Mouse (Mus musculus): ENCODE data around the gene Rab14.

The Rab14 gene

DNA sequence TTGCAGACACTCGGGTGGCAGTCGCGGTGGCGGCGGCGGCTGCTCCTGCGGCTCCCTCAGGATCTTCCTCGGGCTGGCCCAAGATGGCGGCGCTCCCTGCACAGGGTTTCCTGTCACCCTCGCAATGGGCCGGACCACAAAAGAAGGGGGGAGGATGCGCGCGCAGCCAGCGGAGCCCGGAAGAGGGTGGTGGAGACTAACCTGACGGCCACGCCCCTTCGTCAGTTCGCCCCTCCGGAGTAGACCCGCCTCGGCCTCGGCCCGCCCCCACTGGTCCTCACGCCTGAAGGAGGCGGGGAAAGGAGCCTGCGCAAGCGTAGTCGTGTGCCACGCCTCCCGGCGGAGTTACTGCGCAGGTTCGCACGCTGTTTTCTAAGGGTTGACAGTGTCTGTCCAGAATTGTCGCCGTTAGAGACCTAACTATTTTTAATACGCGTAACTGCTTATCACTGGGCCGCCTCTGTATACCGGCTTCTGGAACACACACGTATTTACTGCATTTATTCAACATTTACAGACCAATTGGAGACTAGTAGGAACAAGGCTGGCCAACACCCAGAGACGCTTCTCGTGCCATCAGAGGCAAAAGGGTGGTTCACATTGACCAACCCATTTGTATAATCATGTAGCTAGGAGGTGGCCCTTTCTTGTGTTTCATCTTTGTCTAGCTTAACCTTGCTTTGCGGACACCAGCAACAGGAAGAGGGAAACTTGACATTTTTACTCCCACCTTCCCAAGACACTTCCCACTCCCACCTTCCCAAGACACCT lies at the start of gene Rab14:
Gene Rab14 (minus strand): TSS at position 223 of the 771 bp plus-strand sequence.
- DNase-seq (ENCODE audit: low spot score in 2 of 2), result peak; percentile 99

- no peak for DNase-seq (ENCODE audit: low spot score in 2 of 2)
Measured at GRCm38 (mm10) chr2:35247763-35248162, 46.8 kb upstream of the Rab14 start.

GRCm38 (mm10) chr2:35244241-35244640 lies 43.3 kb upstream of the Rab14 start:
- DNase-seq (ENCODE audit: low spot score in 2 of 2), result no peak

DNA sequence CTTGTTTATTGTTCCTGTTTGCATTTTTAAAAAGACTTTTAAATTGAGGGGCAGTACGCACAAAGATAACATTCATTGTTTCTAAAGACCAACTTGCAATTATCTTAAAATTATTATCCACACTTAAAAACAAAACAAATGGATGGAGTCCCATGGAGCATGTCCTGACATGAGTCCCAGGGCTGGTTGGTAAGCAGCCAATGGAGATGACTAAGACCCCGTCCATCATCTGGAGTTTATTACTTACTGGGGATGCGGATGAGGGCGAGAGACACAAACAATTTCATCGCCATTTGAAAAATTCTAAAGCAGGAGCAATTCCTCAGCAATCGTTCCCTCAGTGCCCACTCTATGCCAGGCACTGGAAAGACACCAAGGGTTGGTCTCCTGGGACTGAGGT lies 34.1 kb upstream of the Rab14 start:
- no peak for DNase-seq (ENCODE audit: low spot score in 2 of 2)

DNA sequence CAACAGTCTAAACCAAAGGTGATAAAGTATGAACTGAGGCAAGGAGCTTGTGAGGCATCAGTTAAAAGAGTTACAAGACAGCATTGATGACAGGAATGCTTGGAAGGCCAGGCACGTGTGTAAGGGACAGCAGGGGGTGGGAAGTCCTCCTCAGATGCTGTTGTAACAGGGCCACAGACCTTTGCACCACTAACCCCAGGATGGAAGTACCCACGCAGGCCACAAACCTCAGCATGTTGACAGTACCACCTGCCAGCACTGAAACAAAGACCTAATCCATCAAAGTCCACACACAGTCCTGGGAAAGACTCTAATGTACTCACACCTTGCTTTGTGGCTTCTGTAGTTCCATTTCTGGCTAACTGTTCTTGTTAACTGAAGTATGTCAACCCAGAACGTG lies 33.0 kb upstream of the Rab14 start:
- no peak for DNase-seq (ENCODE audit: low spot score in 2 of 2)

DNA sequence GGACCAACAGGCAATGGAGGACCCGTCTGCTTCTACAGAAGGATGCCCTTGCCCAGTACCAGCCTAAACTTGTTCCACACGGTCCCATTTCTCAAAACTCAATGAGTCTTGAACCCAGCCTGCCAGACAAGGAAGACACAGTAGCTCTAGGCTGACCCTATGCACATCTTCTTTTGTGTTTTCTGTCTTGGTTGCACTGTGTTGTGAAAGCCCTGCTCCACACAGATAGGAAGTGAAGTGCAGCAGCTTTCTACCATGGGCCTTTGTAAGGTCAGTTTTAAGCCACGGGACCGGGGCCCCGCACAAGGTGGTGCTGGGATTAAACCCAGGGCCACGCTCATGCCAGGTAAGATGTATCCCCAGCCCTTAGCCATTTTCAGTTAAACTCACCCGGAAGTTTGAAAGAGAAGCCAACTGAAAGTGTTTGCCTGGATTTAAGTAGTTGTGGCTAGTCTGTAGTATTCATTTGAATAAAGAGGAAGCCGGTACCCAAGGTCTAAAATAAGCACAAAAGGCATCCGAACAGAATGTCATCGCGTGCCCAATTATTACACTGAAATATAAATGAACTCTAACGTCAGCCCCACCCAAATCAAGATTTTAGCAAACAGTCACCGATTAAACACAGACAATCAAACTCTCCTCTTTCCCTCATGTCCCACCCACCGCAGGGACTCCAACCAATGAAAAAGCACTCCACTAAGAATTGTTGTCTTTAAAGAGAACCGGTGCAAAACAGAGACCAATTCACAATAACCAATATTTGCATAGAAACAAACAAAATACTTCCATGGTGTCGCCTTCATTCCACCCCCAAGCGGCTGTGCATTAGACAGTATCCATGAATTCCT lies 31.9 kb upstream of the Rab14 start:
- DNase-seq (ENCODE audit: low spot score in 2 of 2), result no peak

- no peak for DNase-seq (ENCODE audit: low spot score in 2 of 2)
Measured at GRCm38 (mm10) chr2:35231871-35232270, 31.0 kb upstream of the Rab14 start.

DNA sequence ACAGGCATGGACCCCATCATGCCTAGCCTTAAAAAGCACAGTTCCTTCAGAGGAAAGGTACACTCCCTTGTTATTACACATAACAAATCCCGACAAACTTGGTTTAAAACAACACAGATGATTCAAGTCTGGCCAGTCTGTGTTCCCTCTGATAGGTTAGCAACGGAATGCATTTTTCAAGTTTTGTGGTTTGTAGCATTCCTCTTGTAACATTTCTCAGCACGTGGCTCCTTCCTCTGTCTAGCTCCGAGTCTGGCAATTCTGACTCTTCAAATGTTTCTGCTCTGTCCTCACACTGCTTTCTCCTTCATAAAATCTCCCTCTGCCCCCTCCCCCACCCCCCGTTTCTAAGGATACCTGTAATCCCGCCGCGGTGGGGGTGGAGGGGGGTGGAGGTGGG lies 29.3 kb upstream of the Rab14 start:
- no peak for DNase-seq (ENCODE audit: low spot score in 2 of 2)

DNA sequence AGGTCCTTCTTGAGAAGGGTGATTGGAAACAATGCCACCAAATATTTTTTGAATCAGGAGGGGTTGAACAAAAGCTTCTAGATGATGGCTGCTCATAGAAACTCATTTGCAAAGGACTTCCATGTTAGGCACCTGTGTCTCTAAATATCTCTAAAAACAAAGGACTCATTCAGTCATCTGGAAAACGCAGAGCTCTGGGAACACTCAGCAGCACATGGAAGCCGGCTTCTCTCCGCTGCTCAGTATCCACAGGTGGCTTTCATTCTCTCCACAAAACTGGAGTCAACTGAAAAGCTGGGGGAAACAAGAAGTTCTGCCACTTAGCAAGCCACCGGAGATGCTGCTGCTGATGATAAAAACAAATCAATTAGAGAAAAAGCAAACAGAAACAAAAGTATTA lies 27.2 kb upstream of the Rab14 start:
- DNase-seq (ENCODE audit: low spot score in 2 of 2), result no peak

DNA sequence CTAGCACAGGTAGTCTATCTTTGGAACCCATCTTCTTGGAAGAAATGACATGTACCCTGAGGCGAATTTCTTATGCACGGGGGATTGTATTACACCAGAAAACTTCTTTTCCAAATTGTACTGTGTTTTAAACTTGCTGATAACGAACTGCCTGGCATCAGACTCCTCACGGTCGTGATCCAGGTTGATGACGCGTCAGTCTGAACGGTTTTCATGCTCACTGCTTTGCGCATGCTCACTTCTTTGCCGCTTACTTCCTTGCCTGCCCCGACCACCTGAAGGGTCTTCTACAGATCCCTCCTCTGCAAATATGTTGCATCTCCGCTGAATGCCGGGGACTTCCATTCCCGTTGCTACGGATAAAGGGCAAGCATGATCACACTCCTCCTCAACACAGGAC lies 23.4 kb upstream of the Rab14 start:
- DNase-seq (ENCODE audit: low spot score in 2 of 2), result no peak

- DNase-seq (ENCODE audit: low spot score in 2 of 2), result no peak
Measured at GRCm38 (mm10) chr2:35222822-35223391, 22.0 kb upstream of the Rab14 start.

GRCm38 (mm10) chr2:35218736-35219135 lies 17.8 kb upstream of the Rab14 start:
- DNase-seq (ENCODE audit: low spot score in 2 of 2), result no peak

- DNase-seq (ENCODE audit: low spot score in 2 of 2), result no peak
Measured at GRCm38 (mm10) chr2:35216701-35217100, 15.8 kb upstream of the Rab14 start.

DNA sequence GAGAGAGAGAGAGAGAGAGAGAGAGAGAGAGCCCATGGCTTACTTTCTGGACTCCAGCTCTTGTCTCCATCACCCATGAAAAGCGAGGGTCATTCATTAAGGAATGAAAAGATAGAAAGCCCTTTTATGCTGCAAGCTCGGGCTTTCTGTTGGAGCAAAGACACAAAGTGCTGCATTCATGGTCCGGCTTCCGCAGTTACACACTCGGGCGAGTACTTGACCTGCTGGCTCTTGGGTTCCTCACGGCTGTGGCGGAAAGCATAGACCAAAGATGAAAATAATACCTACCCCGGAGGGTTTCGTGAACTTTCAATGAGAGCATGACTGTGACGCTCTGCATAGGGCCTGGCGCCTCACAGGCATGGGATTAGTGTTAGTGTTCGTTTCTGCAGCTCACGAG lies 14.4 kb upstream of the Rab14 start:
- peak in 1 of 2 experiments; percentile 20 for DNase-seq (ENCODE audit: low spot score in 2 of 2)

DNA sequence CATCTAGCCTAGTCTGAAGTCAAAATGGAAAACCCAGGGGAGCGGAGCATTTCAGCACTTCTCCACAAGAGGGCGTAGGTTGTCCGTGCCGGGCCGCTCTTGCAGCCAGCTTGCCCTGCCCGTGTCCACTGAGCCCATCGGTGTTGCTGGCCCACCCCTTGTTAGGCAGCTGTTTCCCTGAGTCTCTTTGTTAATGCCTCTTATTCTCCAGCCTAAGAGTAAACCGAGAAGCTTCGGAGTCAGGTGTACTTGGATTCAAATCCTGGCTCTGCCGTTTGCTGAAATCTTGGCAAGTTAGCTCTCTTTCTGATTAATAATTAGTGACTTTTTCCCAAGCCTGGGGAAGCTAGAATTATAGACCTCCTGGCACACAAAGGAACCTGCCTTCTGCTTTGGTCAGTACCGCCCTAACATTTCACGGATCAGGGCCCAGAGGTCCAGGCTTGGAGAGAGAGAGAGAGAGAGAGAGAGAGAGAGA lies 14.0 kb upstream of the Rab14 start:
- peak; percentile 88 to 90 for DNase-seq (ENCODE audit: low spot score in 2 of 2)

- DNase-seq (ENCODE audit: low spot score in 2 of 2), result no peak
Measured at GRCm38 (mm10) chr2:35213345-35213910, 12.5 kb upstream of the Rab14 start.

DNA sequence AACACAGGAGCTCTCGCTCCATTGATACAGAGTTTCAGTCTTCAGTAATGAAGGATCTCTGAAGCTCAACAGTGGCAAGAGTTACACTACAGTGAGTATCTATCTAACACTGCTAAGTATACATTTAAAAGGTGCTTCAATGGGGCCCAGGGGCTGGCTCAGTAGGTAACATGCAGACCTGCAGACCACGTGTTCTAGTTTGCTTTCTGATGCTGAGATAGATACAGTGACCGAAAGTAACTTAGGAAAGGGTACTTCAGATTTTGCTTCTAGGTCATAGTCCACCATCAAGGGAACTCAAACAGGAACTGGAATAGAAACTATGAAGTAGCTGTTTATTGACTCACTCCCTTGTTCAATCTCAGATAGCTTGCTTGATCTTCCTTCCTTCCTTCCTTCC lies 10.8 kb upstream of the Rab14 start:
- DNase-seq (ENCODE audit: low spot score in 2 of 2), result no peak

- no peak for DNase-seq (ENCODE audit: low spot score in 2 of 2)
Measured at GRCm38 (mm10) chr2:35208931-35209665, 8.2 kb upstream of the Rab14 start.

- no peak for DNase-seq (ENCODE audit: low spot score in 2 of 2)
Measured at GRCm38 (mm10) chr2:35208054-35208453, 7.1 kb upstream of the Rab14 start.

DNA sequence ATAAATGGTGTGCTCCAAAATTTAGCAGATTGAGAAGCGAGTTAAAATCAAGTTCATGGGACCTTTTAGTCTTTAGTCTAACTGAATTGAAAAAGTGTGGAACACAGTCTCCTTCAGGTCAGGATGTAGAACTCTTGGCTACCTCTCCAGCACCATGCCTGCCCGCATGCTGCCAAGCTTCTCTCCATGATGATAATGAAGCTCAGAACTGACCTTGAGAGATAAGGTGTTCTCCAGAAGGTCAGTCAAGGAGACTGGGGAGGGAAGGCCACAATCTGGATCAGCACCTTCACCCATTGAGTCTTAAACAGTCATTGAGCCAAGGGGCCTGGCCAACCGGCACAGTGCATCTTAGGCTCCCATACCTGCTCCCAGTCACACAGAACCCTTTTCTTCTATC lies 5.8 kb upstream of the Rab14 start:
- DNase-seq (ENCODE audit: low spot score in 2 of 2), result no peak

GRCm38 (mm10) chr2:35203729-35204128 lies 2.8 kb upstream of the Rab14 start:
- DNase-seq (ENCODE audit: low spot score in 2 of 2), result no peak

Data from right cerebral cortex, adult 2 months (tissue).